Mouse (Mus musculus): ENCODE results near the gene Ubtfl1. TPM values are rescaled to one million over a fixed set of nuclear protein-coding genes. Genes with fewer than 3 reads are reported as not detected.

The Ubtfl1 gene
- 0.01 TPM in 1 of 2 replicates, not detected in the other for polyA plus RNA-seq (2012; rRNA removed)

GRCm38 (mm10) chr9:18404118-18404517, at the start of gene Ubtfl1:
Ubtfl1 (plus strand) TSS chr9:18404418.

GRCm38 (mm10) chr9:18402895-18403294, 1.3 kb upstream of the Ubtfl1 start, which contains the start of gene Naalad2:
Naalad2 (minus strand) TSS chr9:18402995.

GRCm38 (mm10) chr9:18430354-18430753, 26.1 kb downstream of the Ubtfl1 start, which contains the start of gene Mbd3l2:
Mbd3l2 (plus strand) TSS chr9:18430654.

Other genes with a start within 250 kb of the Ubtfl1 start
- 57.1 and 59.8 TPM in 2 replicates for gene Chordc1, start 112.3 kb upstream of the Ubtfl1 start, polyA plus RNA-seq (2012; rRNA removed)
- gene Naalad2, start 1.4 kb upstream of the Ubtfl1 start, polyA plus RNA-seq (2012; rRNA removed): 1.1 and 1.7 TPM in 2 replicates
- not detected in 2 replicates for gene Mbd3l2, start 26.2 kb downstream of the Ubtfl1 start, polyA plus RNA-seq (2012; rRNA removed)
- gene Zfp558, start 73.8 kb downstream of the Ubtfl1 start, polyA plus RNA-seq (2012; rRNA removed): 29.6 and 30.5 TPM in 2 replicates
- not detected in 2 replicates for gene Mbd3l1, start 73.9 kb downstream of the Ubtfl1 start, polyA plus RNA-seq (2012; rRNA removed)